Mouse (Mus musculus): Measurements from ENCODE around the gene Slc9a4. TPM values are rescaled to one million over a fixed set of nuclear protein-coding genes. Genes with fewer than 3 reads are reported as not detected.

The Slc9a4 gene
- polyA plus RNA-seq, 1 experiment from 2014 or later = not detected

DNA sequence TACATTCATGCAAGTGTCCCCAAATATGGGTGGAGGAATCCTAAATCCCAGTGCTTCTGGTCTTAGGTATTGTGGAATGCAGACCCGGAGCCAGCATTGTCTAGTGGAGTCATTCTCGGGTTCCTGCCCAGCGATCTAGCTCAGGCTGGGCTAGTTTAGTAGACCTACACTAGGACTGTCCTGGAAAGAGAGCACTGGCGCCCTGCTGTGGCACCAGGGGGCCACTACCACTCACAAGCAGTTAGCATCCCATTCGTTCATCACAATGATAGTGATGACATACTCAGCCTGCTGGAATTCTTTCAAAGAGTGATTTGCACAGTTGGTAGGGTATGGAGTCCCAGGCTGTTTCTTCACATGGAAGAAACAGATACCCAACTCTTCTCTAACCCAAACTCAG, 97.4 kb downstream of the Slc9a4 start:
- POLR2A ChIA-PET = no interaction called here
- TF ChIP-seq CTCF (IDR thresholded peaks at IDR 0.05) = no peak
- DNase-seq (ENCODE audit: low read depth, low spot score) (no peak), ATAC-seq (no peak)
- H3K27me3 ChIP-seq = peaks cover 40% of the 10 kb centered on the region
- CTCF ChIA-PET = no interaction called here
- in situ Hi-C loops (cut with MboI; ENCODE audit: low pct_unique_long_range_greater_than_20kb) = no loop called here

Other genes starting within 250 kb of the Slc9a4 start
- gene Il1rl1, start 150.5 kb upstream of the Slc9a4 start, polyA plus RNA-seq (2021) = 3.6 TPM
- not detected for gene Il18r1, start 114.5 kb upstream of the Slc9a4 start, polyA plus RNA-seq (2021)
- 0.37 TPM for gene Il18rap, start 64.7 kb upstream of the Slc9a4 start, polyA plus RNA-seq (2021)
- 0.13 TPM for gene Slc9a2, start 100.5 kb downstream of the Slc9a4 start, polyA plus RNA-seq (2021)
- gene Mfsd9, start 210.6 kb downstream of the Slc9a4 start, polyA plus RNA-seq (2021) = 6.2 TPM
- gene Tmem182, start 225.5 kb downstream of the Slc9a4 start, polyA plus RNA-seq (2021) = not detected